Mouse (Mus musculus) heart, postnatal 0 days (tissue): ENCODE results near the gene Acp5.

ENCODE experiments used
- CTCF ChIP-seq: IDR thresholded peaks from 2 replicates; pipeline ENCODE4 v1.5.1; 2016; ENCODE audit warnings: antibody characterized with exemption, control low read depth, low read depth
- EP300 ChIP-seq: IDR thresholded peaks from 2 replicates; pipeline ENCODE4 v1.6.1; 2016; ENCODE audit warnings: antibody characterized with exemption, low read depth

DNA sequence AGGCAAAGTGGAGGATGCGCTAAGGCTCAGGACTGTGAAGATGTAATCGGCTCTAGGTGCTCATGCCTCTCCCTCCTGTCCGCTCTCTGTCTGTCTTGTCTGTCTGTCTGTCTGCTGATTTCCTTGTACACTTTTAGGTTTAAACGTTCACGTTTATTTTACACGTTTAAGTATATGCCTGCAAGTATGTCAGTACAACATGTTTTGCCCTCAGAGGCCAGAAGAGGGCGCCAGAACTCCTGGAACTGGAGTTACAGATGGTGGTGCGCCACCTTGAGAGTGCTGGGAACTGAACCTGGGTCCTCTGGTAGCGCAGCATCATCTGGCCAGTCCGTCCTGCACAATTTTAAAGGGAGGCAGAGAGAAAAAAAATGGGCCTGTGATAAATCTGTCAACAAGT, 31.2 kb upstream of the Acp5 start:
- no peak for TF ChIP-seq CTCF
- no peak for TF ChIP-seq EP300
